Mouse (Mus musculus) left cerebral cortex, adult 18-20 months (tissue): ENCODE data around the gene Gm20532. TPM values are rescaled to one million over a fixed set of nuclear protein-coding genes. Genes with fewer than 3 reads are reported as not detected.

Source experiments
- DNase-seq, 2 experiments: peaks; one replicate each; pipeline ENCODE4 v3.0.0; 2021 to 2022; ENCODE audit warnings: low spot score in 2 of 2, mixed read lengths in 1 of 2
- microRNA-seq, 2 experiments: library from miRNA; unstranded; fragments of <30 nt; microRNA quantifications; one replicate each; pipeline ENCODE4 v1.2.0; 2021
- total RNA-seq, 2 experiments: library from RNA; stranded (reverse); gene quantifications; 2 replicates each; pipeline ENCODE4 v1.2.3; 2021

Gene Gm20532
- total RNA-seq, 2 experiments from 2014 or later = not detected

DNA sequence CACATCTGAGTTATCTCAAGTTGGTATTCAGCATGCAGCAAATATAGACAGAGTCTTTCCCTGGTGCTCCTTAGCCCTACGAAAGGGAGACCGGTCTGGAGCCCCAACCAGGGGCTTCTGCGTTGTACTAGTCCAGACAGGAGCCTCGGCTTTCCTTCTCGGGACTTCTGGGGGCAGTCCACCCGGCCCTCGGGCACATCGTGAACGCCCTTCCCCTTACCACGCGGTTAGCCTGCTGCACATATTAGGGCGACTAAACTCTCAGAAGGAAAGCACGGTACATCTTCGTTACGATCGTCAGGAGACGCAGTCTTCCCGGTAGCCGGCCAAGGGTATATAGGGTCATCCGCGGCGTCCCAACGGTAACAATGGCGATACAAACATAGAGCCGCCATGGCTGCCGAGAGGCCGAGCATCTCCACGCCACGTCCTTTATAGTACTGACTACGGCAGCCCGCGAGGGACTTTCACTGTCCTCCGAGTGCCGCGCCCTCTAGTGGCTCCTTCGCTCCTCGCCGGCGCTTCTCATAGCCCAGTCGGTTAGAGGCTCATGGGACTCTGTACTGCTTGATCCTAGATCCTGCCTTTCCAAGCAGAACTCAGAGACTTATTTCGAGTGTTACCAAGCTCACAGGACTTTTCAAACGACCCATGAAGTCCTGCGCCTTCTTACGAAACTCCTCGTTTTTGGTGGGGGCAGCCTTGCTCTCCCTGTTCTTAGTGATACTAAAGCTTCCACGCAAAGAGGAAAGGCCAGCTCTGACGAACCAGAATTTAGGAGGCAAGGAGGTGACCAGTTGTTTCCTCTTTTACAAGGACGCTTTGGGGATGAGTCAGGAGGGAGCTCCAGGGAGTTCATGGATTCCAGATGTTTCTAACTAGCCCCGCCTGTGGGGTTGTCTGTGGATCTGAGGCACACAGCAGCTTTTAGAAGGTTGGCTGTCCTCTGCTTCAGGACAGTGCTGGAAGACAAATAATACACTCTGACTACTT, 53.7 kb downstream of the Gm20532 start:
- DNase-seq = peak; percentile 97 to 99

DNA sequence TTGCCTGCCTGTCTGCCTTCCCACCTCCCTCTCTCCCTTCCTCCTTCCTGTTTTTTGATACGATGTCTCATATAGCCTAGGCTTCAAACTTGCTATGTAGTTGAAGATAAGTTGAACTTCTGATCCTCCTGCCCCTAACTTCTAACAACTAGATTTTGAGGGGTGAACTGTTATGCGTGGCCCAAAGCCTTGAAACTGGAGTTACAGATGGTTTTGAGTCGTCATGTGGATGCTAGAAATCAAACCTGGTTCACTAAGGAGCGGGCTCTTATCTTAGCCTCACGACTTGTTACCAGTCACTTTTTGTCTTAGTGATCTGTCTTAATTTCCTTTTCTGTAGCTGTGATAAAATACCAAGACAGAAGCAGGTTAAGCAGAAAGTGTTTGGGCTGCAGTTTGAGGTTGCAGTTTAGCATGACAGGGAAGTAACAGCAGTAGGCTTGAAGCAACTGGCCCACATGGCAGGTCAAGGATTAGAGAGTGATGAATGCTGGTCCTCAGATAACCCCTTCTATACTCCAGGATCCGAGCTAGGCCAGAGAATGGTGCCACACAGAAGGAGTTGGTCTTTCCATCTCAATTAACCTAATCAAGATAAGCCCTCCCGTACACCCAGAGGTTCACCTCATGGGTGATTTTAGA, 54.7 kb downstream of the Gm20532 start:
- DNase-seq = no peak

DNA sequence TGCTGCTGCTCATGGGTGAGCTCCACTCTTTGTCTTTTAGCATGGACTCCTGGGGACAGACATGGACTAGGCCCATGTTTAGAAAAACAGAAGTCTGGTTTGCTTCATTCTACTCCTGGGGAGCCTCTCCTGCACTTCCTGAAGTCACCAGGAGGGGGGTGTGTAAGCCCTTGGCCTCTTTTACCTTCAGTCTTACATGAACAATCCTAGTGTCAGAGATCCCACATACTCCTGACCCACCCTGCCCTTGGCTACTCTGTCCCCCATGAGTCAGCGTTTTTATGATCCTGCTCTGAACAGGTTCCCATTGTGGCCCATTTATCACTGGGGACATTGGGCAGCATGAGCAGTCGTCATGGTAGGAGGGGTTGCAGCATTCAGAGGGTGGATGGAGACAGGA, 57.5 kb downstream of the Gm20532 start:
- DNase-seq = no peak

DNA sequence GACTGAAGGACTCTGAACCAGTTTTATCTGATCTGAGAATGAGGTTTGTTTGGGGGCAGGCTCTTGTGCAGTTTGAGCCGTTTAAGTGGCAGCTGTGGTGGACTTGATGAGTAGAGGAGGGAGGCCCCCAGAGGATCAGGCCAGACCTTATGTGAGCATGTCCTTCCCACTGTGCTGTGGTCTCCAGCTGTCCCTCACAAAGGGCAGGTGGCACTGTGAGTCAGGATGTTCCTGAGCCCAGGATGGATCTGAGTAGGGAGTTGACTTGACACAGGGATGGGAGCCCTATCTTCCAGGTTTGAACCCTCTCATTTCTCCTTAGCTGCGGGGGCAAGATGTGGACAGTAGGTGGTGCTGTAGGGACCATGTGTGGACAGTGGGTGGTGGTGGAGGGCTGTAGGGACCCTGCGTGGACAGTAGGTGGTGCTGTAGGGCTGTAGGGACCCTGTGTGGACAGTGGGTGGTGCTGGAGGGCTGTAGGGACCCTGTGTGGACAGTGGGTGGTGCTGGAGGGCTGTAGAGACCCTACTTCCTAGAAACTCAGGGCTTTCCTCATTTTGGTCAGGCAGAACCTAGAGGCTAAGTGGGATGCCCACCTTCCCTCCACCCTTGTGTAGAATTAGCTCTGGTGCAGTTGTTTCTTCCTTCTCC, 60.3 kb downstream of the Gm20532 start:
- peak; percentile 54 to 65 for DNase-seq

DNA sequence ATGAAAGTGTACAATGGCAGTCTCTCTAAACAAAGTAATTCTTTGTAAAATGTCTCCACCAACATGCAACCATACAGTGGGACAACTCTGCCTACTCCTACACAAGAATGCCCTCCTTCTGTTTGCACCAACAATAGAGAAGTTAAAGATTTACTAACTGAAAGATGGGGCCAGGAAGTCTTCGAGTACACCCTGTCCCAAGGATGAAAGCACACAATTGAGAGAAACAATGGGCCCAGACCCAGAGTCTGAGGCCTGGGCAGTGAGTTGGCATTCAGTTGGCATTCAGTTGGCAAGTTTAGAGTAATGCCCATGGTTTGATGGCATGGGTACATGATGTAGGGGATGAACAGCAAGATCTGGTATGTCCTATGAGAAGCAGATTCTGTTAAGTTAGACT, 68.2 kb downstream of the Gm20532 start:
- DNase-seq = no peak

DNA sequence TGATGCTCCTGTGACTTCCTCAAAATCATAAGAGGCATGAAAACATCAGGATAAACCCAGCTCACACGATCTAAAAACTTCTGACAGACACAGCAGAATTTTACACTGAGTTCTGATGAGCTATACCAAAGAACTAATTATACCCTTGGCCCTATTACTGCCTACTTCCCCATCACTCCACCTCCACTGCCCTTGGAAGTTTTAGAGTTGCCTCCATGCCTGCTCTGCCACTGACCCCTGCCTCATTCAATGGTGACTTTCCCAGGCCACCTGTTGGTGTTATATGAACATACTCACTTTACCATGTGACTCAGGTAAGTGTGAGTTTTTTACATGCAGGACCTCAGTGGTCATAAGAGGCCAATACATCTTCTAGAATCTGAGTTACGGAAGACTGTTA, 71.0 kb downstream of the Gm20532 start:
- DNase-seq = no peak

DNA sequence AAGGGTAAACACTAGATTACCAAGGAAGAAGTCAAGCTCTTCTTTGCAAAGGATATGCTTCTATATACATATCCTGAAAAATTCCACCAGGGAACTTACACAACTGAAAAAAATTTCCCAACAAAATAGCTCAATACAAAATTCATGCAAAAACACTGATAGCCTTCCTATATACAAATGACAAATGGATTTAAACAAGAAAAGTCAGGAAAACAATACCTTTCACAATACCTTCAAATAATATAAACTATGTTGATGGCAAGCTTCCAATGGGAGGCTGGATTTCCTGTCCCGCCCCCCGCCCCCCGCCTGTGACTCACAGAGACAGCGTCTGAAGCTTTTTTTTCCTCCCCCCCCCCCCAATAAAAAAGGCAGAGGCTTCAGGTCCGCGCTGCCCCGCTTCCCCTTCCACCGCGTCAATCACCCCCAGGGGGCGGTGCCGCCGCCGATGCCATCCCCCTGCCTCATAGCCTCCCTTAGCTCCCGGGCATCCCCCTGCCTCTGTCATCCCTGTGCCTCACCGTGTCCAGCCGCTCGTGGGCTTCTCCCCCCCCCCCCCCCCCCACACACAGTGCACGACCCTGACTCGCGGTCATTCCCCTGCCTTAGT, 74.8 kb downstream of the Gm20532 start:
- no peak for DNase-seq

DNA sequence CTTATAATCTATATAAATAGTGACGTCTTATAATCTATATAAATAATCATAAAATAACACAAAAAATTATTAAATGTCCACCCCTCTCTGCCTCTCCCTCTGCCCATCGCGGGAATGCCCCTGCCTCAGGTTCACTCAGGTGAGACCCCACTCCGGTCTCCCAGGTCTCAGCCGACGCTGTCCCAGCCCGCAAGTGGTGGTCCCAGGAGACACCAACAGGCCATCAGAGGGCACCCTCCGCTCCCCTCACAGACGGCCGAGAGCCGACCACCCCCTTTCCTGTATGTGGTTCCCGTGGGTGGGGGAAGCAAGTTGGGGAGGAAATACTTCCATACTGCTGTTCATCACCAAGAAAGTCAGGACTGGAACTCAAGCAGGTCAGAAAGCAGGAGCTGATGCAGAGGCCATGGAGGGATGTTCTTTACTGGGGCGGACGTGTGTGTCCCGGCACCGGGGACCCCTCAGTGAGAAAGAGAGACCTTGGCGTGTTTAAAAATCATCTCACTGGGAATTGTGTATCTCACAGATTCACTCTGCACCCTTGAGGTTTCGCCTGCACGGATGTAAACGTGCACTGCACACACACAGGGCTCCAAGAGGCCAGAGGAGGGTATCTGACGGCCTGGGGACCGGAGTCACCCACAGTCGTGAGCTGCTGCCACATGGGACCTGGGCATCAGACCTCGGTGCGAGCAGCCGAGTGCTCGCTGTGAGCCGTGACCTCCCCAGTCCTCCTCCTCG, 75.5 kb downstream of the Gm20532 start:
- no peak for DNase-seq

DNA sequence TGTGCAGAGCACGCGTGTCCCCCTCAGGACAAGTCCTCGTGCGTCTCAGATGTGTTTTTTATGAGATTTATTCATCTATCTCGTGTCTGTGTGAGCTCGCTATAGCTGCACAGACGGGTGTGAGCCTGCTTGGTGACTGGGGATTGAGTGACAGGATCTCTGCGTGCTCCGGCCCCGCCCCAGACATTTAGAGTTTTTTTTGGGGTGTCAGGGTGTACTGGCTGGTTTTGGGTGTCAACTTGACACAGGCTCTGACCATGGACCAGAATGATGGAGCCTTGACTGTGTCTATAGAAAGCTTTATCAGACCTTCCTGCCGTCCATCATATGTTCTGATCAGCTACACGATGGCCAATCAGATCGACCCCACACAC, 76.1 kb downstream of the Gm20532 start:
- DNase-seq = no peak

DNA sequence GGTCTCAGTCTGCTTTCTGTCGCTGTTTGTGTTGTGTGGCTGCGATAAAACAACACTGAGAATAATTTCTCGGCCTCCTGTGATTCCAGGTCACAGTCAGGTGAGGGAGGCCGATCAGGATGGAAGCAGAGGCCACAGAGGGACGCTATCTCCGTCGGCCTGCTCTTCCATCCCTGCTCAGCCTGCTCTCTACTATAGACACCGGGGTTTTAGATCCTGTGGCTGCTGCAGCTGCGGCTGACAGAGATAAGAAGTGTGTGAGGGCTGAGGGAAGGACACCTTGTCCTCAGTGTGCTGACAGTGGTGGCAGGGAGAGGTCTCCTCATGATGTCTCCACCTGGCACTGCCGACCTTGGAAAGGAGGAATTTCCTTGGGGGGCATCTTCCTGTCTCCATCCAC, 76.7 kb downstream of the Gm20532 start:
- DNase-seq = no peak

DNA sequence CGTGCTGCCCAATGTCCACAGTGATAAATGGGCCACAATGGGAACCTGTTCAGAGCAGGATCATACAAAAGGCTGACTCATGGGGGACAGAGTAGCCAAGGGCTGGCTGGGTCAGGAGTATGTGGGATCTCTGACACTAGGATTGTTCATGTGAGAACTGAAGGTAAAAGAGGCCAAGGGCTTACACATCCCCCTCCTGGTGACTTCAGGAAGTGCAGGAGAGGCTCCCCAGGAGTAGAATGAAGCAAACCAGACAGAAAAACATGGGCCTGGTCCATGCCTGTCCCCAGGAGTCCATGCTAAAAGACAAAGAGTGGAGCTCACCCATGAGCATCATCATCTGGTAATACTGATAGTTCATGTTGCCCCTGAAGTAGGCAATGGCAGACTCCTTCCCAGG, 77.1 kb downstream of the Gm20532 start:
- peak; percentile 22 to 34 for DNase-seq

DNA sequence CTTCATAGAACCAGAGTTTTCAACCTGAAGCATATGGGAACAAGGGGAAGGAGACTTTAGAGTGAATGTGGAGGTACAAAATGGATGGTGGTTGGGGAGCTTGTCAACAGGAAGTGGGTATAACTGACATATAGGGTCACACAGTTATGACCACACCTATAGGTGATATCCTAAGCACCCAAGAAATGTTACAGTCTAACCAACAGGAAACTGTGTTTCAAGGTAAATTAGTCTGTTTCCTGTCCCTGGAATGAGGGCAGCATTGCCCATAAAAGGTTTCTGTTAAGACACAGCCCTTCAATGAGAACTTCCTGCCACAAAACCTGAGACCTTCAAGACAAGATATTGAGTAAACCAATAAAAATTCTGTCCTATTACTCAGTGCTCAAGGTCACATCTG, 82.3 kb downstream of the Gm20532 start:
- DNase-seq = no peak

DNA sequence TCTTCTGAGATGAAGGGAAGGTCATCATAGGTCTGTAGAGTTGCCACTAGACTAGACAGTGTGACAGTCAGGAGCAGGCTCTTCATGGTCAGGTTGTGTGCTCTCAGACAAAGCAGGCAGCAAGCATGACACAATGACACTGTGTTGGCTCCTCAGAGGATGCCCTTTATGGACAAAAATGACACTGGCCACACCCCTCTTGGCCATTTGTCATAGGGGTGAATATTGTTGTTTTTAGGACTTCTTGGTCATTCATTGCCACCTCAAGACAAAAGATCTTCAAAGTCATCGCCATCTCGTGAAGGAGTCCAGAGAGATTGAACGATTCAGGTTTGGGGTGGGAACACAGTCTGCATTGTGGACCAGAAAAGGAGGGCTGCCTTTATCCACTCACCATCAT, 84.7 kb downstream of the Gm20532 start, which contains the start of gene Lcn4:
Lcn4 (minus strand) TSS at position 101 of the 400 bp plus-strand sequence.
- no peak for DNase-seq

Small RNAs within 50 kb of the gene (microRNA-seq; reads per million reads assigned to microRNA genes)
- 0 to 1.7 reads per million in 2 experiments for gene Mir126a
- gene Mir126b = 0 reads per million in 2 experiments

Other genes starting within 250 kb of the Gm20532 start
- gene Dnlz, start 234.5 kb upstream of the Gm20532 start, total RNA-seq = 10 to 100 TPM; 27.7 to 29.4 TPM
- gene Card9, start 225.7 kb upstream of the Gm20532 start, total RNA-seq = 1 to 10 TPM; 1.2 to 2.6 TPM
- gene Snapc4, start 206.0 kb upstream of the Gm20532 start, total RNA-seq = 10 to 100 TPM; 51.8 to 69.8 TPM
- gene Entr1, start 197.3 kb upstream of the Gm20532 start, total RNA-seq = 100 to 1,000 TPM; 139 to 145 TPM
- gene Pmpca, start 197.3 kb upstream of the Gm20532 start, total RNA-seq = 10 to 100 TPM; 91.5 to 95.8 TPM
- 10 to 100 TPM; 21.5 to 22.8 TPM for gene Inpp5e, start 177.4 kb upstream of the Gm20532 start, total RNA-seq
- 10 to 100 TPM; 42.7 to 46.0 TPM for gene Sec16a, start 141.4 kb upstream of the Gm20532 start, total RNA-seq
- gene Notch1, start 70.0 kb upstream of the Gm20532 start, total RNA-seq = 10 to 100 TPM; 17.8 to 19.1 TPM
- 10 to 100 TPM; 65.1 to 72.0 TPM for gene Egfl7, start 6.6 kb upstream of the Gm20532 start, total RNA-seq
- 1 to 10 TPM; 1.6 to 2.5 TPM for gene Agpat2, start 17.8 kb downstream of the Gm20532 start, total RNA-seq
- gene Fam69b, start 41.8 kb downstream of the Gm20532 start, total RNA-seq = 10 to 100 TPM; 74.1 to 77.2 TPM
- not detected for gene Lcn4, start 84.6 kb downstream of the Gm20532 start, total RNA-seq